Mouse (Mus musculus) hindbrain, embryonic 16.5 days (tissue): Measurements from ENCODE around the gene Ranbp1. TPM values are rescaled to one million over a fixed set of nuclear protein-coding genes. Genes with fewer than 3 reads are reported as not detected.
A peak's percentile ranks its signal among the peaks of the same experiment; 100 is the strongest.

Experiments
- ATAC-seq: fragments of 200-750 bp; cut with Nextera tagmentation; 2 replicates; pipeline ENCODE4 v1.8.0; 2017; ENCODE audit warnings: moderate TSS enrichment, moderate library complexity
- H3K27ac ChIP-seq: fragments of 300-500 bp; sonication (generic); 2 replicates; pipeline ENCODE4 v1.5.1; 2014; ENCODE audit warnings: low read depth, mild to moderate bottlenecking, control low read depth, low read length, moderate library complexity
- H3K27me3 ChIP-seq: fragments of 300-500 bp; sonication (generic); replicated peaks from 2 replicates; pipeline ENCODE4 v1.6.1; 2014; ENCODE audit warnings: low read length; ENCODE audit not compliant: control insufficient read depth, insufficient read depth
- H3K36me3 ChIP-seq: fragments of 300-500 bp; sonication (generic); 2 replicates; pipeline ENCODE4 v1.6.1; 2014; ENCODE audit warnings: mild to moderate bottlenecking, low read length, moderate library complexity, mixed read lengths; ENCODE audit not compliant: control insufficient read depth, insufficient read depth
- H3K4me1 ChIP-seq: fragments of 300-500 bp; sonication (generic); 2 replicates; pipeline ENCODE4 v1.6.1; 2014; ENCODE audit warnings: low read depth, low read length; ENCODE audit not compliant: control insufficient read depth, insufficient read depth
- H3K4me2 ChIP-seq: fragments of 300-500 bp; sonication (generic); 2 replicates; pipeline ENCODE4 v1.6.1; 2014; ENCODE audit warnings: mild to moderate bottlenecking, low read length, control low read depth, moderate library complexity
- H3K4me3 ChIP-seq: fragments of 300-500 bp; sonication (generic); 2 replicates; pipeline ENCODE4 v1.5.1; 2014; ENCODE audit warnings: mild to moderate bottlenecking, low read length, control low read depth, moderate library complexity
- H3K9ac ChIP-seq: fragments of 300-500 bp; sonication (generic); 2 replicates; pipeline ENCODE4 v1.6.1; 2014; ENCODE audit warnings: low read depth, mild to moderate bottlenecking, control low read depth, low read length, moderate library complexity
- H3K9me3 ChIP-seq: fragments of 300-500 bp; sonication (generic); 2 replicates; pipeline ENCODE4 v1.6.1; 2014; ENCODE audit warnings: mild to moderate bottlenecking, low read length, moderate library complexity; ENCODE audit not compliant: control insufficient read depth
- WGBS: fragments of 180-500 bp; shearing (Covaris S2); extraction: QIAGEN DNeasy Blood & Tissue Kit; methylation state at CpG from one replicate; pipeline ENCODE4 v1.1.7; 2014; 5-methylcytosine and 5-hydroxymethylcytosine counted together
- polyA plus RNA-seq: library from polyadenylated mRNA; unstranded; fragments of >200 nt; fragmentation: Nextera tagmentation; extraction: Ambion mirVana; gene quantifications from 2 replicates; pipeline ENCODE4 v1.2.1, GENCODE M21; 2015

Ranbp1 gene
- polyA plus RNA-seq, 1 experiment from 2014 or later: 362 TPM

DNA sequence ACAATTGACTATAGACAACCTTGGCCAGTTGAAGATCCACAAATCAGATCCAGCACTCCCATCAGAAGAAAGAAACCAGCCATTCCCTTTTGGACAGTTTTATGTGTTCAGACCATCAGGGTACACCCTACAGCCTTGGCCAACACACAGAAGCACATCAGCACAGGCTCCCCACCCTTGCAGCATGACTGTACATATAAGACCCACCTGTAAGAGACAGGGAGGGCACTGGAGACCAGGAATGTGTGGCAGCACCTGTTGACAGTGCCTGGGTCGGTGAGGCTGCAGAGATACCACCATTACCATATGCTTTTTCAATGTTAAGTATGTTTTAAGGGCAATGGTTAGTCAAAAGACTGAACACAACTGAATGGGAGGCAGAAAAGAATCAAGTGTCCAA lies 5.3 kb upstream of the Ranbp1 start:
- no peak overlapping the region for H3K27ac ChIP-seq

DNA sequence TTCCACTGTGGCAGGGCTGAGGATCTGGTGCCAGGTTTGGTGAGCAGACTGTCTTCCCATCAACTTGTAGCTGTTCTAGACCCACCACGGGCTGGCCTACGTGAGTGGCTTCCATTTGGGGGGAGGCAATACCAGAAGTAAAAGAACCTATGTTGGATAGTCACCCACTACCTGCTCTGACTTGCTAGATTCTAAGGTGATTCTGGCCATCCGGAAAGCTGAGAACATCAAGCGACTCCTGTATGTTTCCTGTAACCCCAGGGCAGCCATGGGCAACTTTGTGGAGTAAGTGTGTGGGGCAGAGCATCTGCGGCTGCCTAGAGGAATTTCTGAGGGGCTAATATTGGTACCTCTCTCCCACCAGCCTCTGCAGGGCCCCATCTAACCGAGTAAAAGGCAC lies 4.2 kb upstream of the Ranbp1 start:
- H3K9me3 ChIP-seq: no peaks in the 10 kb centered on the region
- peaks cover 17% of the 10 kb centered on the region for H3K4me1 ChIP-seq
- no peak overlapping the region for H3K4me2 ChIP-seq
- no peak overlapping the region for H3K4me3 ChIP-seq
- no peak overlapping the region for H3K27ac ChIP-seq
- H3K9ac ChIP-seq: no peak overlapping the region
- 87% methylated on average over 6 of the region's 6 CpGs for WGBS
- no peaks in the 10 kb centered on the region for H3K27me3 ChIP-seq
- peaks cover 42% of the 10 kb centered on the region for H3K36me3 ChIP-seq
- ATAC-seq: no peak

More for the DNA sequence above, 5.3 kb upstream of the Ranbp1 start:
- no peaks in the 10 kb centered on the region for H3K27me3 ChIP-seq
- H3K9me3 ChIP-seq: no peaks in the 10 kb centered on the region
- H3K36me3 ChIP-seq: peaks cover 51% of the 10 kb centered on the region
- 96% methylated on average over 1 of the region's 1 CpGs for WGBS
- no peak overlapping the region for H3K4me2 ChIP-seq
- no peak overlapping the region for H3K4me3 ChIP-seq
- H3K9ac ChIP-seq: no peak overlapping the region
- H3K4me1 ChIP-seq: peaks cover 17% of the 10 kb centered on the region
- no peak for ATAC-seq

DNA sequence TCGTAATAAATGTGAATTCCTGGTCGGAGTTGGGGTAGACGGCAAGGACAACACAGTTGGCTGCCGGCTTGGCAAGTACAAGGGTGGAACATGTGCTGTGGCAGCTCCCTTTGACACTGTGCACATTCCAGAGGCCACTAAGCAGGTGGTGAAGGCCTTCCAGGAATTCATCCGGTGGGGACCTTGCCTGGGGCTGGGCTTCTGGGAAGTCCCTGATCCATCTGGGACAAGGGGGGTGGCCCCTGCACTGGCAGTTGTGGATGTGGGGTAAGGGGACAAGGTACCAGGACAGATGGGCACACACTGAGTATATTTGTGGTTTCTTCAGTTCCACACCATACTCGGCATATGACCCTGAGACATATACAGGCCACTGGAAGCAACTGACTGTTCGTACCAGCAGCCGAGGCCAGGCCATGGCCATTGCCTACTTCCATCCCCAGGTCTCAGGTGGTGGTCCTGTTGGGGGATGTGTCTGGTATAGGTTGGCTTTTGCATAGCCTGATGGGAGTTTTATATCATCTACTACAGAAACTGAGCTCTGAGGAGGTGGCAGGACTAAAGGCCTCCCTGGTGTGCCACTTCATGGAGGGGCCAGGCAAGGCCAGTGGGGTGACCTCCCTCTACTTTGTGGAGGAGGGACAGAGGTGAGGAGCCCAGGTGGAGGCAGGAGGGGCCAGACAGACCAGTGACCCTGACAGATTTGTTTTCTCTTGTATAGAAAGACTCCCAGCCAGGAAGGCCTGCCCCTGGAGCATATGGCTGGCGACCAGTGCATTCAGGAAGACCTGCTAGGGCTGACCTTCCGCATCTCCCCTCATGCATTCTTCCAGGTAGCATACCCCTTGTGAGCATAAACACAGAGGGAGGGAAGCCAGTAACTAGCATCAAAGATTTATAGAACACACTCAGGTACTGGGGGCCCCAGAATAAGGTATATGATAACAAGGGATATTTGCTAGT lies 2.6 kb upstream of the Ranbp1 start:
- ATAC-seq: no peak
- H3K4me2 ChIP-seq: peak overlapping the region; percentile 94
- no peaks in the 10 kb centered on the region for H3K9me3 ChIP-seq
- peaks cover 28% of the 10 kb centered on the region for H3K36me3 ChIP-seq
- no peak overlapping the region for H3K4me3 ChIP-seq
- H3K27me3 ChIP-seq: no peaks in the 10 kb centered on the region
- H3K9ac ChIP-seq: peak overlapping the region; percentile 29; the same call in 1 of the 2 replicates
- 69% methylated on average over 10 of the region's 10 CpGs for WGBS
- no peak overlapping the region for H3K27ac ChIP-seq
- peaks cover 32% of the 10 kb centered on the region for H3K4me1 ChIP-seq

DNA sequence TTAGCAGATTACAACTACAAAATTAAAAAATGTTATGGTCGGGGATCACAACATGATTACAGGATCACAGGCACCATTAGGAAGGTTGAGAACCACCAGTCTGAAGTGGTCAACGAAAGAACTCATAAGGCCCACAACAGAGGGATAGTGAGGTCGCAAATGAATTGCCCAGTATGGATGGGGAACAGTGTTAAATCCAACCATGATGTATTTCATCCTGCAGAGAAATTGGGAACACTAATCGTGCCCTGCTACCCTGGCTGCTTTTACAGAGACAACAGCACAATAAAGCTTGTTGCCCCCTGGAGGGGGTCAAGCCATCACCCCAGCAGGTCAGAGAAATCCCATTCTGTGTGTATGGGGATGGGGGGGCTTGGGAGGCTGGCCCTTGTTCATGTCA lies 1.7 kb upstream of the Ranbp1 start:
- peak overlapping the region; percentile 95 for H3K4me3 ChIP-seq
- H3K4me1 ChIP-seq: peaks cover 32% of the 10 kb centered on the region

DNA sequence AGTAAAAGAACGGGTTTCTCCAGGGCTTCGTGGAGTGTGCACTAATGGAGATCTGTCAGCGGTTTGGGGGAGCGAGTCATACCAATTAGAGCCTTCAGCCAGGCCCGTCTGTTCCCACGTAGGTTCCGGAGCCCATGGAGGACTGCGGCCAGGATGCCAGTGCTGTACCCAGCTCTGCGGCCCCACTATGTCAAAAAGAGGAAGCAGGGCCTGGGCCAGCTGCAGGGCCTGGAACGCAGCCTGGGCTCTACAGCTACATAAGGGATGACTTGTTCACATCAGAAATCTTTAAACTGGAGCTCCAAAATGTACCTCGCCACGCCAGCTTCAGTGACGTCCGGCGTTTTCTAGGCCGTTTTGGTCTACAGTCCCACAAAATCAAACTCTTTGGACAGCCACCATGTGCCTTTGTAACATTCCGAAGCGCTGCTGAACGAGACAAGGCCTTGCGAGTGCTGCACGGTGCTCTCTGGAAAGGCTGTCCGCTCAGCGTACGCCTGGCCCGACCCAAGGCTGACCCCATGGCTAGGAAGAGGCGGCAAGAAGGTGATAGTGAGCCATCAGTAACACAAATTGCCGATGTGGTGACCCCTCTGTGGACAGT lies 934 bp upstream of the Ranbp1 start:
- peak overlapping the region; percentile 92 for H3K9ac ChIP-seq
- H3K4me1 ChIP-seq: peaks cover 32% of the 10 kb centered on the region
- peak overlapping the region; percentile 94 for H3K4me2 ChIP-seq
- H3K27ac ChIP-seq: peak overlapping the region; percentile 91
- H3K4me3 ChIP-seq: peak overlapping the region; percentile 95
- peak; percentile 34 for ATAC-seq
- 6% methylated on average over 27 of the region's 27 CpGs for WGBS
- H3K9me3 ChIP-seq: no peaks in the 10 kb centered on the region
- peaks cover 39% of the 10 kb centered on the region for H3K36me3 ChIP-seq
- H3K27me3 ChIP-seq: no peaks in the 10 kb centered on the region

More for the DNA sequence above, 1.7 kb upstream of the Ranbp1 start:
- peak overlapping the region; percentile 37; the same call in 1 of the 2 replicates for H3K9ac ChIP-seq
- no peak for ATAC-seq
- H3K27ac ChIP-seq: no peak overlapping the region
- H3K36me3 ChIP-seq: peaks cover 33% of the 10 kb centered on the region
- WGBS: 54% methylated on average over 4 of the region's 4 CpGs
- no peaks in the 10 kb centered on the region for H3K9me3 ChIP-seq
- no peaks in the 10 kb centered on the region for H3K27me3 ChIP-seq
- peak overlapping the region; percentile 94 for H3K4me2 ChIP-seq

DNA sequence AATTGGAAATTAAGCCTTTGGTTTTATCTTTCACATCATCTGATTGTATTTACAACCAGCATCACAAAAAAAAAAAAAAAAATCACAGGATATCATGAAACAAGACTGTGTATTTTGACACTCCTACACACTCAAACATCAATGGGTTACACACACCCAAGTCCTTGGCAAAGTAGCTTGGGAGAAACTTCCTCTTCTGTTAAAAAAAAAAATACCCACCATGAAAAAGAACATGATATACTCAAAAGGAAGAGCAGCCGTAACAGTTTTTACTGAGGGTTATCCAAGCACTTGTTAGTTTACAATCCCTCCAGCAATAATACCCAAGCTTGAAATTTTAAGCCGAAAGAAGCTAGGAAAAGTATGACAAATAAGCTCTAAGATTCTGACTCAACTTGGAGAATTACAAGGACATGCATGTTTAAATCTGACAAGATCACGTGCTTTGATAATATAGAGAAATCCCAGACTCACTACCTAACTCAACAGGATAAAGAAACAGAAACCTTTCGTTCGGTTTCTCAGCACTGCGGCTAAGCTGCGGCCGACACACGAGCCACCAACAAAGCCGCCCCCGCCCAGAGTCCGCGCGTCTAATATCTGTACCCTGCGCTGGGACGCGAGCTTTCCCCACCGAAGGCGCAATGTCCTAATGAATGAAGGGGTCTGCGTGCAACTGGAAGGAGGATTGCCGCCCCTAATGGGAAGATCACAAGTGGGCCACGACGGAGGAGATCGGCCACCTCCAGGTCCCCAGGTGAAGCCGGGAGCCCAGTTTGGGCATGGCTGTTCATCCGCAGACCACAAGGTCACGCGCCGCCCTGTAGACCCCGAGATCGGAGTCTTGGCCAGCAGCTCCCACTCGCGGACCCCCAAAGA lies 772 bp downstream of the Ranbp1 start:
- Histone ChIP-seq H3K36me3 (peaks cover 37% of the 10 kb centered on the region), H3K9me3 (no peaks in the 10 kb centered on the region), H3K4me3 (peak overlapping the region; percentile 95), H3K27ac (peak overlapping the region; percentile 91), H3K9ac (peak overlapping the region; percentile 92), H3K4me1 (peaks cover 32% of the 10 kb centered on the region), H3K4me2 (peak overlapping the region; percentile 70), H3K27me3 (no peaks in the 10 kb centered on the region)
- ATAC-seq: no peak
- WGBS: under 1% methylated on average over 33 of the region's 33 CpGs

DNA sequence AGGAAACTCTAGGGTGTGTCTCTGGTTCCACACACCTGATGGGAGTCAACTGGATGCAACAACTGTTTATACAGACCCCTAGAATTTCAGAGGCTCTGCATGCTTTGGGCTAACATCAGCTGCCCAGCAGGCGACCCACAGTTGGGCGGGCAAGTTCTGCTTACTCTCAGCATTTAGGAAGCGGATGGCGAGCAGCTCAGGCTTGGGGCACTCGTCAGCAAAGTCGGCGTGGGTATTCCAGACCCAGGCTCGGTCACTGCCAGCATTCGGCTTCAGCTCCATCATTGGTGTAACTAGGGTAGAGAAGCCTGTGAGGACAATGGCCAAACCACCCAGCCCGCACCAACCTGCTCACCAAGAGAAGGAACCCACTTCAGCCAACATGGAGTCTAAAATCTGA lies 7.0 kb downstream of the Ranbp1 start:
- H3K9ac ChIP-seq: no peak overlapping the region
- no peak overlapping the region for H3K27ac ChIP-seq
- no peak for ATAC-seq

DNA sequence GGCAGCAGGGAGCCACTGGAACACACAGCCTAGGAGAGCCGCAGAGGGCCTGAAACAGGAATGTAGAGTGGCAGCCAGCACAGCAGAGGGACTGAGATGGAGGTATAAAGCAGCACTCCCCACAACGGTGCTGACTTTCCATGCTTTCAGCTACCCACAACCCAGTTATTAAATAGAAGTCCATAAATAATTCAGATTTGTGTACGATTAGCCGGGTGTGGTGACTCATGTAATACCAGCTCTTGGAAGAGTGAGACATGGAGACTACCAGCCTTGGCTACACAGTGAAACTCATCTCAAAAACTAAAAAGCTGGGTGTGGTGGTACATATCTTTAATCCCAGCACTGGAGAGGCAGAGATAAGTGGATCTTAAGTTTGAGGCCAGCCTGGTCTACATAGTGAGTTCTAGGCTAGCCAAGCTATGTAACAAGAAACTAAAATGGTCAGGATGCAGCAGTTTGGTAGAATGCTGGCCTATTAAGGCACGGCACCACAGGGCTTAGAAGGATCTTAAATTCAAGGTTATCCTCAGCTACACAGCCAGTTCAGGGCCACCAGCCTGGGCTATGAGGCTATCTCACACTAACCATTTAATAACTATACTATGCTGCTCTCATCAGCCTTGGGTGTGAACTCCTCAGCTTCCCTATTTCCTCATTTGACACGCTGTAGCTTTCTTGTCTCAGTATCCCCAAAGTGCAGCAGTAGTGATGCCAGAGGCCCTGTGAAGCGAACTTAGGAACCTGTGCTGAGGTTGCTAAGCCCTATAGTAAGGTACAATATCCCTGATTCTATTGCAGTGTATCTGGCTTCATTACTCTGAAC lies 11.6 kb downstream of the Ranbp1 start:
- Histone ChIP-seq H3K36me3 (peaks cover 29% of the 10 kb centered on the region), H3K27ac (no peak overlapping the region), H3K4me2 (no peak overlapping the region), H3K9ac (no peak overlapping the region), H3K9me3 (no peaks in the 10 kb centered on the region), H3K4me3 (no peak overlapping the region), H3K27me3 (no peaks in the 10 kb centered on the region), H3K4me1 (peaks cover 23% of the 10 kb centered on the region)
- no peak for ATAC-seq
- 76% methylated on average over 7 of the region's 7 CpGs for WGBS

More for the DNA sequence above, 7.0 kb downstream of the Ranbp1 start:
- H3K9me3 ChIP-seq: no peaks in the 10 kb centered on the region
- no peak overlapping the region for H3K4me3 ChIP-seq
- no peak overlapping the region for H3K4me2 ChIP-seq
- peaks cover 4% of the 10 kb centered on the region for H3K4me1 ChIP-seq
- peaks cover 61% of the 10 kb centered on the region for H3K36me3 ChIP-seq
- no peaks in the 10 kb centered on the region for H3K27me3 ChIP-seq
- WGBS: 89% methylated on average over 10 of the region's 10 CpGs
